Mouse (Mus musculus) layer of hippocampus, adult 2 months (tissue): ENCODE measurements around the gene Rif1. TPM values are rescaled to one million over a fixed set of nuclear protein-coding genes. Genes with fewer than 3 reads are reported as not detected.

Experiments
- DNase-seq, 2 experiments: peaks; one replicate each; pipeline ENCODE4 v3.0.0; 2022; ENCODE audit warnings: low spot score in 2 of 2
- H3K27ac ChIP-seq: fragments of 200-600 bp; 2 replicates; pipeline ENCODE4 v1.8.1; 2022
- H3K4me3 ChIP-seq: fragments of 200-600 bp; 2 replicates; pipeline ENCODE4 v1.8.1; 2022; ENCODE audit warnings: mild to moderate bottlenecking
- CTCF ChIP-seq: fragments of 200-600 bp; conservative IDR thresholded peaks from 2 replicates; pipeline ENCODE4 v1.8.1; 2022; ENCODE audit warnings: antibody characterized with exemption, mild to moderate bottlenecking, moderate library complexity
- long read RNA-seq, 2 experiments: library from polyadenylated mRNA; stranded (forward); transcript quantifications; one replicate each; pipeline ENCODE4 v2.0.0; 2021; ENCODE audit warnings: borderline mapping rate in 2 of 2
- total RNA-seq, 2 experiments: library from RNA; stranded (reverse); gene quantifications; 2 replicates each; pipeline ENCODE4 v1.2.3; 2021

The Rif1 gene
- 10 to 100 TPM; 21.8 to 24.5 TPM for total RNA-seq
- long read RNA-seq, experiment 1, partial matches to known transcripts: 2 of 3 reads
- long read RNA-seq, experiment 1, other reads (novel, unspliced or antisense): 1 of 3 reads
- long read RNA-seq, experiment 2, partial matches to known transcripts: 0 of 1 reads
- long read RNA-seq, experiment 2, other reads (novel, unspliced or antisense): 1 of 1 reads

DNA sequence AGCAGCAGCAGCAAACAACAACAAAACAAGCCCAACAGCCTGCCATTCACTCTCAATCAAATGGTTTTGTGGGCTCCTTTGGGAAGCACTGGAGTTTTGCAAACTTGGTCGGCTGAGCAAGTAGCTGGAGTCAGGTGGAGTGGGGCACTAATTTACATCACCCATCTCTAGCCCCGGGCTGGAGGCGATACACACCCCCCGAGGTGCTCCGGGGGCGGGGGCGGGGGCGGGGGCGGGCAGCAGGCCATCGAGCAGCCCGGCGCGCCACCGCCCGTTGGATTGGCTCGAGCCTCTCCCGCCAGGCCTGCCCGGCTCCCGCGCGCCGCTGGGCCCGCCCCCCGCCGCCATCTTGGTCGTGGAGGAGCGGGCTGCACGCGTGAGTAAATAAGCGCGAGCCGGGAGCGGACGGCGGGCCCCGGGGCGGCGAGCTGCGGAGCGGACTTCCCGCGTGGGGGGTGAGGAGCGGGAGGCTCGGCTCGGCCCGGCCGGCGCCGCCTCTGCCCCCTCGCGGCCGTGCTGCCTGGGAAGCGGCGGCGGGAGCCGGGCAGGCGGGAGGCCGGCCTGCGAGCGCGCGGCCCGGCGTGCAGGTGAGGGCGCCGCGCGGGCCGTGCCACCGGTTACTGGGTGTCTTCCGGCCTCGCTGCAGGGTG lies at the start of gene Rif1:
TSS of gene Rif1 (plus strand) at position 342 of the 650 bp plus-strand sequence.
- peak; percentile 78 to 79 for DNase-seq
- peak; percentile 24; the same call in 1 of the 2 replicates for TF ChIP-seq CTCF
- peak within 1 kb of the TSS; percentile 74 for H3K27ac ChIP-seq
- peak within 1 kb of the TSS; percentile 92 for H3K4me3 ChIP-seq

DNA sequence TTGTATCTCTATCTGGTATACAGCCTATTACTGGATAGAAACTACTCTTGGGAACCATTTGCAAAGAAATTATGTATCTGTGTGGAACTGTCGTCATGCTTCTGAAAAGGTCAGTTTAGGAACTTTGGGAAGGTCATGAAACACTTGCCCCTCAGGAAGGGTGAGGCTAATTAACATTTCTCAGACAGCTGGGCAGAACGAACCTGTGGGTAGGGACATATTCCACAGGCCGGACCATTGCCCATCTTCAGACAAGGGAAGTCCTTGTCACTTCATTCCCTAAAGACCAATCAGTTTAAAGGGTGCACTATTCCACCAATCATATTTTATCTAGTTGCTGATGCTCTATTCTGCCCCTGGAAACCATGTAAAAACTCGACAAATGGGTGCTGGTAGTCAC lies 45.6 kb upstream of the Rif1 start:
- no peak overlapping the region for H3K27ac ChIP-seq
- no peak for TF ChIP-seq CTCF
- DNase-seq: no peak
- H3K4me3 ChIP-seq: no peak overlapping the region

DNA sequence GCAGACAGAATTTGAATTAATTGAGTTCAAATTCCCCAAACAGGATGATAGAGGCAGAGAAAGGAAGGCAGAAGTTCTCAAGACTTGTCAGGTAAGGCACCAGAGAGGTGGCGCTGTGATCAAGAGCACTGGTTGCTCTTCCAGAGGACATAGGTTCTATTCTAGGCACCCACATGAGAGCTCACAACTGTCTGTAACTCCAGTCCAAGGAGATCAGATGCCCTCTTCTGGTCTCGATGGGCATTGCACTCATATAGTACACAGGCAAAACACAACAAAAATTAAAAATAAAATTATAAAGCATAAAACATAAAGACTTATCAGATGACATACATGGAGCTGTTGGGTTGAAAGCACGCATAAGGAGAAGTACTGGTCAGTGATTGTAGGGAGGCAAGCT lies 43.2 kb upstream of the Rif1 start:
- no peak overlapping the region for H3K4me3 ChIP-seq
- no peak for DNase-seq
- TF ChIP-seq CTCF: peak; percentile 54

DNA sequence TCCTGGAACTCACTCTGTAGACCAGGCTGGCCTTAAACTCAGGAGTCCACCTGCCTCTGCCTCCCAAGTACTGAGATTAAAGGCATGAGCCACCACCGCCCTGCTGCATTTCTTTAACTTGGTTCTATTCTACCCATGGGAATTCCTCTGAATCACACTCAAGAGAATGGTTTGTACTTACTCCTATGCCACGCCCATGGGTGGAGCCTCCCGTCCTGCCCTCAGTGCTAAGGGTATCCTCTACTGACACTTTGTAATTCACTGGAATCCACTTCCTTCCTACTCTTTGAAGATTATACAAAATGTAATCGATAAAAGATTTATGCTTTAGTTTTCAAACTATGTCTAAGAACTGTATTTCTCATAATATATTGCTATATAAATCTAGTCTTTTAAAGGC lies 41.1 kb upstream of the Rif1 start:
- DNase-seq: no peak
- Histone ChIP-seq H3K27ac (no peak overlapping the region), H3K4me3 (no peak overlapping the region)
- TF ChIP-seq CTCF: no peak

More for the DNA sequence above, 43.2 kb upstream of the Rif1 start:
- no peak overlapping the region for H3K27ac ChIP-seq

DNA sequence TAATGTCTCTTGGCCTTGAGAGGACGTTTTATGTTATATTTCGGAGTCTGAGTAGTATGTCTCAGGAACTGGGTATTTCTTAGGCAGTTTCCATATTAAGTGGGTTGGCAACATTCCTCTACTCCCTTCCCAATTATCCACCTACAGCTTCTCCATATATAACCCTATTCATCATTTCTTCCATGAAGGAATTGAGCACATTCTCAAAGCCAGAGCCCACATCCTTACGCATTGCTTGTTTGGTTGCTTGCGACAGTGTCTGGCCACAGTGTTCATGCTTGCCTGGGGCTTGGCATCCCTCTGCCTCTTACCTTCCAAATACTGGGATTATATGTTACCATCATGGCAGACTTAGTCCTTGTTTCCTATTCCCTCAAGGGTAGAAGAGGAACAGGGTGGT lies 38.0 kb upstream of the Rif1 start:
- no peak for DNase-seq
- no peak for TF ChIP-seq CTCF
- no peak overlapping the region for H3K4me3 ChIP-seq
- no peak overlapping the region for H3K27ac ChIP-seq

DNA sequence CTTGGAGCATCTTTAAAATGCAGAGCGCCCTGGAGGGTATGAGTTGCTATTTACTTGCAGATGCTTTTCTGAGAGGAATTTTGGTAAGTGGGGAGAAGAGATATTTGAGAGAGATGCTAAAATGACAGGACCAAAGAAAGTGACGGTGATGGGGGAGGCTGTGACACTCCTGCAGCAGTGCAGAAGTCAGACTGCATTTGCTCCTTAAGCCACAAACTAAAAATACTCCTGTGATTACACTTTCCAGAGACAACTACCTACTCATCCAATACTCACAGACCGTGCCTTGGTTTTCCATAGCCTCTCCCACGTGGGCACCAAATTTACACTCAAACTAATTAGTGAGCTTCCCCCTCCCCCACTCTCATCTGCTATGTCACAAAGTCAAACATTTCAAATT lies 37.5 kb upstream of the Rif1 start:
- Histone ChIP-seq H3K27ac (no peak overlapping the region), H3K4me3 (no peak overlapping the region)
- no peak for TF ChIP-seq CTCF
- no peak for DNase-seq

DNA sequence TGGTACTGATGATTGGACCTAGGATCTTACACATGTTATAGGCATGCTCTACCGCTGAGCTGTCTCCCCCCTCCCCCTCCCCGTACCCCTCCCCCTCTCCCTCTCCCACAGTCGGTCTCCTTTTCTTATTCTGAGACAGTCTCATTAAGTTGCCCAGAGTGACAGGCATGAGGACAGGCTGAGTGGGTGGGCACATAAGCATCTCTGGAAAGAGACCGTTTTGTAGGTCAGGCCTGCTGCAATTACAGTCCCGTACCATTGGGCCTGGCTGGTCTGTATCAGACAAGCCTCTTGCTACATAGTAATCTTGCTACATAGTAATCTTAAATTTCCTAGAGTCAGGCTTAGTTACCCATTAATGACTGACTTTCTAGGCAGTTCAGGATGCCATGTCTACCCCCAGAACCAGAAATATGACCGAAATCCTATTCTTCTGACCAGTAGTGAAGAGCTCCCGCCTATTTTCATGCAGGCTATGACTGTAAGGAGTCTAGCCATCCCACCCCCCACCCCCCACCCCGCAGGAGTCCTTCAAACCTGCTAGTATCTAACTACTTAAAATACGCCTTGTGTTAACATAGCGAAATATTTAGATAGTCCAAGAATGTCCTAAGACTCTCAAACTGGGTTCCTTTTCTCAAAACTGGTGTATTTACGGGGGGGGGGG lies 35.6 kb upstream of the Rif1 start:
- no peak for DNase-seq
- Histone ChIP-seq H3K4me3 (no peak overlapping the region), H3K27ac (no peak overlapping the region)
- TF ChIP-seq CTCF: no peak

DNA sequence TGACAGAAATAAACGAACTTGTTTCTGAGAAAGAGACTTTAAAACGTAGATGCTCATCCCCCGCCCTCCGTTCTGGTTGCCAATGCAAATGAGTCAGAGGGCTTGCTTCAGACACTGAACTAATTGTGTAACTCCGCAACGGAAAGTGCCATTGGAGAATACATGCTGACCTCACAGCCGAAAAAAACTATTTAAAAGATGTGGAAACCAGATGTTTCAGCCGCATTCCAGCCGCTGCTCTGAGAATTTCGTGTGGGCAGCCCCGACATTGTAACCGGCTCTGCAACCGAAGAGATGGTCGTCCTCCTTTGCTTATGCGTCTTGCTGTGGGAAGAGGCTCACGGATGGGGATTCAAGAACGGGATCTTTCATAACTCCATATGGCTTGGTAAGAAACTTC lies 34.8 kb upstream of the Rif1 start, which contains the start of gene Tnfaip6:
TSS of gene Tnfaip6 (plus strand) at position 128 of the 400 bp plus-strand sequence.
- TF ChIP-seq CTCF: no peak
- DNase-seq: peak; percentile 10 to 11
- peak within 1 kb of the TSS; percentile 41 for H3K4me3 ChIP-seq
- peak within 1 kb of the TSS; percentile 28 for H3K27ac ChIP-seq

DNA sequence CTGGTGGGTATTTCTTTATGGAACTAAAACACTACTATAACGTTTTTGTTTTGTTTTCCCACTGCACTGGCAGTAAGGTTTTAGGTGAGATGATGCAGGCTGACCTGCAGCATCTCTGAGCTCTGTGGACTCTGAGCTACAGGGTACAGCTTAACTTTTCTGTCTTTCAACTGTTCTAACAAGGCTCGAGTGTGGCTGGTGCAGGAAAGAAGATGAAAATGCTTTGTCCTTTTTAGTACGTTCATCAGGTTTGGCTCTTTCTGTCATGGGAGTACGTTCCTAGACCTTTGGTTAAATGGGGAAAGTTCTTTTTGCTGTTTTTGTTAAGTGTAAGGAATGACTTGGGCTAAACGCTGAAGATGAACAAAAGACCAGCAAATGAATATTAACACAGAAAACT lies 34.1 kb upstream of the Rif1 start:
- H3K4me3 ChIP-seq: peak overlapping the region; percentile 41
- no peak for DNase-seq
- no peak for TF ChIP-seq CTCF
- peak overlapping the region; percentile 28; the same call in 1 of the 2 replicates for H3K27ac ChIP-seq

DNA sequence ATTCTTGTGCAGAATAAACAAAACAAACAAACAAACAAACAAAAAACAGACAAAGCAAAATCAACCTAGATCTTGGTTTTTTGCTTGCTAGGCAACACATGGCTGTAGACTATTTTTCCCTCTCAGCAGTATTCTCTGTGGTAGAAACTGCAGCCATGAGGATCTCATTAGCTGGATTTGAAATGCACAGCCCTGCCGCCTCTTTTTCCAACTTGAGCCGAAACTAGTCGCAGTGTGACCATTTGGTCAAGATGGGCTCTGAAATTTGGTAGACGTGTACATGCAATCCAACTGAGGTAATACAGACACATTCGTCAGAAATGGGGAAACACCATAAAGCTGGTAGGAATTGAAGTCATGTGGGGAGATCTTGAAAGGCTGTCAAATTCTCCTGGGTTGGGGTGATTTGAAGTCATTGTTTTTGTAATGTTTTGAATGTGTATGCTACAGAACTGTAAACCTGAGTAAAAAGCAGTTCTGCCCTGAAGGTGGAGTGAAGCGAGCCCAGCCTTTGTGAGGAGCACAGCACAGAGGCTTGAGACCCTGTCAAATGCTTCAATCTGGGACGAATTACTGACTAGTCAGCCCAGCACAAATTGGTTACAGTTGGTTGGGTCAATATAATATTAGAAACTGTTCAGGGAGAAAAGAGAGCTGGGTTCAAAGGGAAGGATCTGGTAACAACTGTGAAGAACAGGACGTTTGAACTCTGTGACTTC lies 33.4 kb upstream of the Rif1 start:
- TF ChIP-seq CTCF: no peak
- peak overlapping the region; percentile 41 for H3K4me3 ChIP-seq
- no peak overlapping the region for H3K27ac ChIP-seq
- no peak for DNase-seq

DNA sequence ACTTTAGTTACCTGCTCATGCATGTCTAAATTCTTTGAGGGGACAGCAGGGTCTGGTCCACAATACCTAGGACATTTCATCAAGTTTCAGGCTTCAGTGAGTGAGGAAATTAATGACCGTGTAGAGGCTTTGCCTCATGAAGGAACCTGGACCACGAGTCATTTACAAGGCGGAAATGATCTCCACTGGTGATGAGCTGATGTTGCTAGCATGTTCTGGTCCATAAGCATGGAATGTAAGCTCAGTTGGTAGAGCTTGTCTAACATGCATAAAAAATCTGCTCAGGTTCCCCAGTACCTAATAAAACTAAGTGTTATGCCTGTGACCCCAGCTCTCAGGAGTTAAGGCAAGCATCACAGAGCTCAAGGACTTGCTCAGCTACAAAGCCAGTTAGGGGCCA lies 30.5 kb upstream of the Rif1 start:
- DNase-seq: no peak
- no peak overlapping the region for H3K4me3 ChIP-seq
- no peak for TF ChIP-seq CTCF
- peak overlapping the region; percentile 20; the same call in 1 of the 2 replicates for H3K27ac ChIP-seq

DNA sequence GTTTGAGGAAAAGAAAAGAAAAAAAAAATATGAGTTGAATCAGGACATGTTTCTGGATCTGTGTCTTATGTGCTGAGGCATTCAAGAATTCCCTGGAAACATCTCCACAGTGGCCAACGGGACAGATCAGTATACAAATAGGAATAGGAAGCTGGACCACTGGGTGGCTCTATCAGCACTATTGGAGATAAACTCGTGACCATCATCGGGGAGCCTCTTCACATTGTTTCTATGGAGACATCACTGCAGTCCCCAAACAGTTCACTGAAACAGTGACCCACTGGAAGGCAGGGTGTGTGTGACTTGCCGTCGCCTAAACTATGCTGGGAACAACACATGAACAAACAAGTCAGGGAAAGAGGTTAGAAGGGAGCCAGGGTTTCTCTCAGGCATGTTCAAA lies 29.9 kb upstream of the Rif1 start:
- TF ChIP-seq CTCF: peak; percentile 37
- no peak overlapping the region for H3K4me3 ChIP-seq
- H3K27ac ChIP-seq: peak overlapping the region; percentile 56
- DNase-seq: peak in 1 of 2 experiments; percentile 4

DNA sequence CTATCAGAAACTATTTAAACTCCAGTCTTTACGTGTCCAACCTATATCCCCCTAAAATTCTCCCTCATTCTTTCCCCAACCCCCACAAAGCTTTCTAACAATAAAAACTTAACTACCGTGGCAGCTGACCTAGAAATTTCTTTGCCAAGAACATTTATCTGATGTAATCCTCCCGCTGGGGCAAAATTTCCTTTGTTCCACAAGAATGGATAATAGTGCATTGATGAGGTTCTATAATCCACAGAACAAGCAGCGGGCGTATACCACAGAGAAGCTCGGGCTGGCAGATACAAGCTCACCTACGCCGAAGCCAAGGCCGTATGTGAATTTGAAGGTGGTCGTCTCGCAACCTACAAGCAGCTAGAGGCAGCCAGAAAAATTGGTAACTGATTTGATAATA lies 29.1 kb upstream of the Rif1 start:
- H3K4me3 ChIP-seq: no peak overlapping the region
- H3K27ac ChIP-seq: peak overlapping the region; percentile 56
- TF ChIP-seq CTCF: no peak
- peak in 1 of 2 experiments; percentile 0 for DNase-seq
